Mouse (Mus musculus) yolk sac, embryonic 10.5 days (tissue): Measurements from ENCODE around the gene Sh3pxd2a.

Experiments
- DNase-seq: peaks from one replicate; pipeline ENCODE4 v3.0.0-alpha.2; 2017; ENCODE audit warnings: low spot score

The Sh3pxd2a gene

DNA sequence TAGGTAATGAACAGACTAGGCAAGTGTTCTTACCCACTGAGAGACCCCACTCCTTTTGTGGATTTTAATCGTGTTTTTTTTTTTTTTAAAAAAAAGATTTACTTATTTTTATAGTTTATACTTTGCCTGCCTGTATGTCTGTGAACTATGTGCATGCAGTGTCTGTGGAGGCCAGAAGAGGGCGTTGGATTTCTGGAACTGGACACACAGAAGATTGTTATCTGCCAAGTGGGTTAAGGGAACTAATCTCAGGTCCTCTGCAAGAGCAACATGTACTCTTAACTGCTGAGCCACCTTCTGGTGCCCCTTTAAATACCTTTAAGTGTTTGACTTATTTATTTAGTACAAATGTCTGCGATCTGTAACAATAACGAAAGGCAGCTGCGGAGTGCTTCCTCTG is 92.2 kb downstream of the Sh3pxd2a start:
- no peak for DNase-seq

DNA sequence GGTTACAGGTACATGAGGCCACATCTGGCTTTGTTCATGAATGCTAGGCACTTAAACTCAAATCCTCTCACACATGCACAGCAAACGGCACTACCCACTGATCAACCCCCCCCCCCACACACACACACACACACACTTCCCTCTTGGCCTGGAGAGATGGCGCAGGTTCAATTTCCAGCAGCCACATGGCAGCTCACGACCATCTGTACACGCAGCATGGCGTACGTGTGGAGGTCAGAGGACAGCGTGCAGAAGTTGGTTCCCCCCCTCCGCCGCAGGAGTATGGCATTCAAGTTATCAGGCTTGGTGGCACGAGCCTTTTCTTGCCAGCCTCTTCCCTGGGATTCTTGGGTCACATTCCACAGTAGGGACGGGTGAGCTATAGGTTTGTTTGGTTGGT is 92.7 kb downstream of the Sh3pxd2a start:
- DNase-seq, result no peak

GRCm38 (mm10) chr19:47369008-47369407 is 95.2 kb downstream of the Sh3pxd2a start:
- no peak for DNase-seq

DNA sequence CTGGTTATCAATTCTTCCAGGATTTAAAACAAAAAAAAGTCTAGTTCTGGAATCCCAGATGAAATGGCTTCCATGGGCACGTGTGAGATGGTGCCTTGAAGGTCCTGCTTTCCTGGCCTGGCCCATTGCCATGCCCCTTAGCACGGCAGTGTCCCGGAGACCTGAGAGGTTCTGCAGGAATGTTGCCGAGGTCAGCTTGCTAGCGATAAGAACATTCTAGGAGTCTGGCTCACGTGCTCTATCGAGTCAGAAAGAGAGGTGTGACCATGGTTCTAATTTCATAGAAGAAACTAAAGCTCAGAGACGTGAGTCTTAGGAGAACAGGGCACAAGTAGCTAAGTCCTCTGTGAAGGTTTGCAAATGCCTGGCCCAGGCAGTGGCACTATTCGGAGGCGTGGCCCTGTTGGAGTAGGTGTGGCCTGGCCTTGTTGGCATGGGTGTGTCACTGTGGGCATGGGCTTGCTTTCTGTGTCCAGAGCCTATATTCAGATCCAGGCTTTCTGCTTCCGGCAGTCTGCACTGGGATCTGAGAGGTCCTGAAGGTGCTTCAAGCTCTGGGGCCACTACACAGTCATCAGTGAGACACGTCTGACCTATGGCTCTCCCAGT is 96.8 kb downstream of the Sh3pxd2a start:
- no peak for DNase-seq

- DNase-seq, result no peak
Measured at GRCm38 (mm10) chr19:47366576-47366975, 97.6 kb downstream of the Sh3pxd2a start.

- DNase-seq, result no peak
Measured at GRCm38 (mm10) chr19:47363086-47363668, 101.0 kb downstream of the Sh3pxd2a start.

- no peak for DNase-seq
Measured at GRCm38 (mm10) chr19:47360921-47361320, 103.3 kb downstream of the Sh3pxd2a start.

GRCm38 (mm10) chr19:47360017-47360416 is 104.2 kb downstream of the Sh3pxd2a start:
- DNase-seq, result no peak

- DNase-seq, result no peak
Measured at GRCm38 (mm10) chr19:47359166-47359931, 104.9 kb downstream of the Sh3pxd2a start.

GRCm38 (mm10) chr19:47357297-47357696 is 106.9 kb downstream of the Sh3pxd2a start:
- no peak for DNase-seq

DNA sequence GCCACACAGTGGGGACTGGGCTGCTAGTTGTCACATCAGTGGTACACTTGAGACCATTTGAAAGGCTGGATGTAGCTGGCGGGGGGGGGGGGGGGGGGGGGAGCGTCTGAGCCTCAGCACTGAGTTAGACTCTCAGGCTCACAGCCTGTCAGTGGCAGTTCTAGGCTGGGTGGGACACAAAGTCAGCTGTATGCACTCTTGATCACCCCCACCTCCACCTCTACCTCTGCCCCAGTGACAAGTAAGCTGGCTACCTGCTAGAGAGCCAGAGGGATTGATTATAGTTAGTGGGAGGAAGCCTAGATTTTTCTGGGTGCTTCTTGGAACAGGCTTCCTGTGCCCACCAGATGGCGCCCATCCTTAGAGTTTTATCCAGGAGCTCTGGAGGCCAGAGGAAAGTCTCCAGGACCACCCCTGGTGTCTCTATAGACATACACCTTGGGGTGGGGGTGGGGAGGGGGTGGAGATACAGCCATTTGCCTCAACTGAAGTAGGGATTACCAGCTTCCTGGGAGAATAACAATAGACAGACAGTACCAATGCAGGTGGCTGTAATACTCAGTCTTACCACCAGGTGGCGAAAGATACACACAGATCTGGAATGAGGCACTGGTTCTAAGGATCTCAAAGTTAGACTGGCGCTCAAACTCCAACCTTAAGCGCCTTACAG is 107.9 kb downstream of the Sh3pxd2a start:
- peak; percentile 77 for DNase-seq

GRCm38 (mm10) chr19:47354456-47354855 is 109.7 kb downstream of the Sh3pxd2a start:
- DNase-seq, result no peak

GRCm38 (mm10) chr19:47349043-47349442 is 115.2 kb downstream of the Sh3pxd2a start:
- DNase-seq, result no peak

GRCm38 (mm10) chr19:47348395-47349016 is 115.7 kb downstream of the Sh3pxd2a start:
- DNase-seq, result no peak

DNA sequence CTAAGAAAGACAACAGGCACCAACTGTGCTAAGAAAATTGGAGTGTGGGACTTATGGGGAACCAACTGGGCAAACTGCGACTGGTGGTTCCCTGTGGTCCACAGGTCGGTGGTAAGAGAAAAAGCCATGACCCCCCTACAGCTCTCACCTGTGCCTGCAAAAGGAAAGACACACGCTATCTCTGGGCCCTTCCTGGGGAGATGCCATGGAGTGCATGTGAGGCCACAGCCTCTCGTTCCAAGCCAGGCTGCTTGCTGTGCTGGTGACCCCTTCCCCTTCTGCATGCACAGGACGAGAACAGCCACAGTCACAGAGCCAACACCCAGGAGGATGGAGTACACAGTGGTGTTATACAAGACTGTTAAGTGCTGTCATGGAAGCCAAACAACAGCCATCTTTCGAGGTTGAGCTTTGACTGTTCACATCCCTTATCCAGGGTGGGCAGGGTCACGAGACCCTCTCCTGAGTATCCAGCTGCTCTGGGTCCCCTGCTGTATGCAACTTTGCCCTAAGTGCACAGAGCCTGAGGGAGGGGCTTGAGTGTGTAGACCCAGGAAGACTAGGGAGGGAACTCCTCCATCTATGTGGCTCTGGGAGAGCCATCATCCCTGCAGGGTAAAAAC is 117.1 kb downstream of the Sh3pxd2a start:
- no peak for DNase-seq

DNA sequence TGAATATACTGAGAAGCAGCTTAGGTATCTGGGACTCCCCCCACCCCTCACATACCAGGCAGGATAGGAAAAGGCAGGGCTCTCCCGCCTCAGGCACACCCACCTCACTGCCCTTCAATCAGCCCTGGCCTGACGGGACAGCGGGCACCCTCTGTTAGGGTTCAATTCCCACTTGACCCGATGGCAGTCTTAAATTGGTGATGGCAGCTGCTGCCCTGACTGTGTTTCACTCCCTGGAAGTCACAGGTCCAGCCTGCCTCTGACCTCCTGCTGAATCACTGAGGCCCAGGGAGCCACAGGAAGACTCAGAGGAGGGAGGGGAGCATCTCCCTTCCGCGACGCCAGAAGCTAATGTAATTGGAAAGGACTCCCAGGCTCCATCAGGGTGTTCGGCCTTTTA is 117.6 kb downstream of the Sh3pxd2a start:
- no peak for DNase-seq

- no peak for DNase-seq
Measured at GRCm38 (mm10) chr19:47345851-47346568, 118.2 kb downstream of the Sh3pxd2a start.

DNA sequence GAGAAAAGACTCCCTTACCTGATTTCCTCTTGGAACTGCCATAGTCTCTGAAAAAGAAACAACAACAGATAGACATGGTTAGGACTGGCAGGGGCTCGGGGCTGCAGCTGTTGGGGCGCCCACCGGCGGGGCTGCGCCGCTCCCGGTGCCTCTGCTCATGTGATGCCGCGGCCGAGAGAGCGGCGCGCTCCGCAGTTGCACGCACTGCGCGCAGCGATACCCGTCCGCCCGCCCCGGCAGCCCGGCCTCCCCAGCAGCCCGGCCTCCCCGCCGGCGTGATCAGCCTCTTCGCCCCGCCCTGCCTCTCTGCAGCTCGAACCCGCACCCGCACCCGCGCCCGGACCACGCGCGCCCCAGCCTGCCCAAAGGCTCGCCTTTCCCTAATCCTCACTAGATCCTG is 120.8 kb downstream of the Sh3pxd2a start:
- no peak for DNase-seq

DNA sequence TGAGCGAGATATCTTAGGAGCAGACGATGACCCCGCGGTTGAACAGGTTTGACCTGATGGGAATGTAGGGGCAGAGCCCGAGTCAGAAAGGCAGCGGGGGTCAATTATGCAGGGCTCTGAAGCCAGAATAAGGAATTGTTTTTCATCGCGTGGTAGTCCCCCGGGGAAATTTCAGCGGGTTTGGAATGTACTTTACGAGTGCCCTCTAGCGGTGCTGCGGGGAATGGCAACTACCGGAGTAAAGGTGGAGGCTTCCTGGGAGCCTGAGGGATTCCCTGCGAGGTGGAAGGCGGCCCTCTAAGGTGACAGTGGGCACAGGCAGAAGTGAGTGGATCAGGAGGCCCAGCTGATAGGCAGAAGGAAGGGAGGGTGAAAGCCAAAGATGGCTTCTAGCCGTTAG is 125.0 kb downstream of the Sh3pxd2a start:
- peak; percentile 57 for DNase-seq

DNA sequence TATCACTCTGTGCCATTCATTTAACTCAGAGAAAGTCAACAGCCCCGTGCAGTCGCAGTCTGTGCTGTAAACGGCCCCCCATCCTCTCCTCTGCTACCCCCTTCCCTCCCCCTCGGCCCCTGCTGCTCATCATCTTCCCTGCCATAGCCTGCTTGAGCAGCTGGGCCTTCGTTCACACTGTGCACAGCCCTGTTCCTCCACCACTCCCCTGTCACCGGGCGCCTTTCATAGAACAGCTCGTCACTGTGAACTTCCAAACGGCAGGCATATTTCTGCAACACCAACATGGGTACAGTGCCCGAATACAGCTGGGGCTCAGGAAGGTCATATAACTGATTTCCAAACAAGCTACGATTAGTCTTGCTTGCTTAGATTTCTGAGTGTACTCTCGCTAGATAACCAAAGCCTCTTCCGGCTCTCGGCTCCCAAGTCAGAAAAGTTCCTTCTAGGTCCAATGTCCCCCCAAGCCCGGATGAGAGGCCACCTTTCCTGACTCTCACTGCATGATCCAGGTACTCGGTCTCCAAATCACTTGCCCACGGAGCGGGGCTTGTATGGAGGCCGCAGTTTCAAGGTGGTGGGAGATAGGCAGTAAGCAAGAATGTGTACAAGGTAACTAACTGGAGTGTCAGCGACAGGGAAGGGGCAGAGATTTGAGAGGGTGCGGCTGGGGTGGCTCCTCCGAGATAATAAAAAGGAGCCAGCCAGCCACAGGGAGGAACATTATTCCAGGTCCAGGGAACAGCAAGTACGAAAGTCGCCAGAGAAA is 125.6 kb downstream of the Sh3pxd2a start:
- DNase-seq, result no peak
